Mouse (Mus musculus): ENCODE data around the gene Pde2a. TPM values are rescaled to one million over a fixed set of nuclear protein-coding genes. Genes with fewer than 3 reads are reported as not detected.
A peak's percentile ranks its signal among the peaks of the same experiment; 100 is the strongest.
"Not testable (repeated sequence)": the region's sequence is repeated elsewhere in the genome, so short reads cannot be mapped to it uniquely, and the experiment has no call there.

Pde2a gene
- polyA plus RNA-seq, 1 experiment from 2014 or later = 9.2 TPM

DNA sequence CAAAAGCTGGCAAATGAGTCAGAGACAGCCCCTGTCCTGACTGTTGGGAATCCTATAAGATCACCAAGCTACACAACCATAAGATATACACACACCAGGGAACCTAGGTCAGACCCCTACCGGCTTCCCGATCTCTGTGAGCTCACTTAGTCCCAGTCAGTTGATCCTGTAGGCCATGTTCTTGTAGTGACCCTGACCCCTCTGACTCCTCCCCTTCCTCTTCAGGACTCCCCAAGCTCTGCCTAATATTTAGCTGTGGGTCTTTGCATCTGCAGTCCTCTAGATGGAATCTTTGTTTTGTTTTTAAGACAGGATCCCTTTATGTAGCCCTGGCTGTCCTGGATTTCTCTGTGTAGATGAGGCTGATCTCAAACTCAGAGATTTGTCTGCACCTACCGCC, 127.8 kb downstream of the Pde2a start:
- H3K4me1 ChIP-seq = no peaks in the 10 kb centered on the region
- no peaks in the 10 kb centered on the region for H3K27me3 ChIP-seq (ENCODE audit: low read depth, poor library complexity, severe bottlenecking)
- DNase-seq (ENCODE audit: low spot score) = no peak
- no peak overlapping the region for H3K4me3 ChIP-seq
- no peaks in the 10 kb centered on the region for H3K9me3 ChIP-seq (replicated peaks)
- H3K36me3 ChIP-seq = no peaks in the 10 kb centered on the region
- H3K27ac ChIP-seq = no peak overlapping the region
- 88% methylated on average over 3 of the region's 3 CpGs for WGBS

DNA sequence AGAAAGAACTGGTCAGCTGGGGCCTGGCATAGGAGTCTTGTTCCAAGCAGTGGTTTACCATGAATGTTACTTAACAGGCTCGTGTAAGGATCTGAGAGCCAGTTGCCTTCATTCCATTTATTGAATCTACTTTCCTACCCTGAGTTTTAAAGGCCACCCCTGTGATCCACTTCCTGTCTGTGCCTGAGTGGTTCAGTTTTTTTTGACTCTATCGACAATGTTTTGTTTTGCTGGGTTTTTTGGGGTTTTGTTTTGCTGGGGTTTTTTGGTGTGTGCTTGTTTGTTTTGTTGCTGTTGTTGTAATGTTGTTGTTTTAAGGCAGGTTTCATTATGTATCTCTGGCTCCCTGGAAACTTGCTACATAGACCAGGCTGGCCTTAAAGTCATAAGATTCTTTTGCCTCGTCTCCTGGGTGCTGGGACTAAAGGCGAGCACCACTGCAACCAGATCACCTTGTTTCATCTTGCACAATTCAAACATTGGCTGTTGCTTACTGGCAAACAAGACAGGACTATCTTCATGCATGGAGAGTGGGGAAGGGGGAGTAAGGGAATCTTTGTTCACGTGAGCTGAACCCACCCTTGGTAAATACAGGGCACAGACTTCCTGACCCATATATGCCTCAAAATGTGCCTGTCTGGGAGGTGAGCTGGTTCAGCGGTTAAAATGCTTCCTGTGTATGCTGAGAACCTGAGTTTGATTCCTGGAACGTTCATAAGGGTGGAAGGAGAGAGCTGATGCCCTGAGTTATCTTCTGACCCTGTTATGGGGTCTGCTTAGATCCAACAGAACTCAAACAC, 129.4 kb downstream of the Pde2a start:
- Histone ChIP-seq H3K4me1 (no peaks in the 10 kb centered on the region), H3K4me3 (no peak overlapping the region), H3K27me3 (ENCODE audit: low read depth, poor library complexity, severe bottlenecking) (no peaks in the 10 kb centered on the region), H3K36me3 (no peaks in the 10 kb centered on the region), H3K27ac (no peak overlapping the region), H3K9me3 (replicated peaks) (no peaks in the 10 kb centered on the region)
- no peak for DNase-seq (ENCODE audit: low spot score)
- 80% methylated on average over 7 of the region's 7 CpGs for WGBS

DNA sequence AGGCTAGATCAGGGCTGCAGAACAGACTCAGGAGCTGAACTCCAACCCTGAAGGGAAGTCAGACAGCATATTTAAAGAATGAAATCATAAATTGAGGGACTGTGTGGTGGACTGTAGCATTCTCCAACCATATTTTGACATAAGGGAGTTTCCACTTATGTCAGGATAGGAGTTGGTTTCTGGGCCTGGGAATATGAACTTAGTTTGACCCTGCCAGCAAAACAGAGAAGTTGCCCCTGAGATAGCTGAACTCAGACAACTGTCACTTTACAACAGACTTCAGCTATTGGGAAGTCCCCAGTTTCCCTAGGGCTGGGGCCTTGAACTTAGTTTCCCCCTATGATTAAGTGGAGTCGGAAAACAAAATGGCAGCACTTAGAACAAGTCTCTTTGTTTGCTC, 130.0 kb downstream of the Pde2a start:
- WGBS = 91% methylated on average over 1 of the region's 1 CpGs
- no peaks in the 10 kb centered on the region for H3K36me3 ChIP-seq

DNA sequence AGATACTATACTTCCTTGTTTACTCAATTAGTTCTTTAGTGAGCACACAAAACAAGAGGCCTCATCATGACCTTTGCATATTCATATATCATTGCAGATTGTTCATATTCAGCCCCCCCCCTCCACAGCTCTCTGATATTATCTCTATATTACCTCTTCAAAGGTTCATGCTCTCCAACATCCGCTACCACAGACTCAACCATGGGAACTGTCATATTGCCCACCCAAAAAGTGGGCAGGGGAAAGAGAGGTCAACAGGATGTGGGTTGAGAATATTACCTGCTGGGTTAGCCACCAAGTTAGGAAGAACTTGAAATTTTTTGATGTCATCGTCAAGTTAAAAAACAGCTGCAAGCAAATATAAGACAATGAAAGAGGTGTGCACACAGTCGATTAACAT, 134.0 kb downstream of the Pde2a start:
- not testable (repeated sequence) for H3K4me1 ChIP-seq; H3K27me3 ChIP-seq (ENCODE audit: low read depth, poor library complexity, severe bottlenecking); H3K9me3 ChIP-seq (replicated peaks); H3K27ac ChIP-seq; H3K36me3 ChIP-seq; DNase-seq (ENCODE audit: low spot score); H3K4me3 ChIP-seq
- WGBS = 97% methylated on average over 3 of the region's 3 CpGs

More for the DNA sequence above, 130.0 kb downstream of the Pde2a start:
- DNase-seq (ENCODE audit: low spot score) = no peak
- Histone ChIP-seq H3K27me3 (ENCODE audit: low read depth, poor library complexity, severe bottlenecking) (no peaks in the 10 kb centered on the region), H3K9me3 (replicated peaks) (no peaks in the 10 kb centered on the region), H3K27ac (no peak overlapping the region), H3K4me1 (no peaks in the 10 kb centered on the region), H3K4me3 (no peak overlapping the region)

DNA sequence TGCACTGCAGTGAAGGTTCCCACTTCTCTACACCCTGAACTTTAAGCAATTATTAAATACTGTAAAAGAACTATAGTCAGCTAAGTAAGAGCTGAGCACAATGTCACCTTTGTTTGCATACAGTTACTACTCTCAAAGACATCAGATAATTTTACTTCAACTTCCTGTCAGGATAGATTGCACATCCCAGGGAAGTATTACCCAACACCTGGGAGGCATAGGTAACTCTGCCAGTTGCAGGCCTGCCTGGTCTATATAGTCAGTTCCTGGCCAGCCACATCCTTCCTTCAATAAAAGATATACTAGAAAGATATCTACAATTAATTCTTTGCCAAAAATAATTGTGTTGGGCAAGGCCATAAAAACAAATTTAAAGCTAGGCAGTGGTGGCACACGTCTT, 135.9 kb downstream of the Pde2a start:
- 81% methylated on average over 1 of the region's 1 CpGs for WGBS
- H3K4me1 ChIP-seq = no peaks in the 10 kb centered on the region
- H3K9me3 ChIP-seq (replicated peaks) = no peaks in the 10 kb centered on the region

DNA sequence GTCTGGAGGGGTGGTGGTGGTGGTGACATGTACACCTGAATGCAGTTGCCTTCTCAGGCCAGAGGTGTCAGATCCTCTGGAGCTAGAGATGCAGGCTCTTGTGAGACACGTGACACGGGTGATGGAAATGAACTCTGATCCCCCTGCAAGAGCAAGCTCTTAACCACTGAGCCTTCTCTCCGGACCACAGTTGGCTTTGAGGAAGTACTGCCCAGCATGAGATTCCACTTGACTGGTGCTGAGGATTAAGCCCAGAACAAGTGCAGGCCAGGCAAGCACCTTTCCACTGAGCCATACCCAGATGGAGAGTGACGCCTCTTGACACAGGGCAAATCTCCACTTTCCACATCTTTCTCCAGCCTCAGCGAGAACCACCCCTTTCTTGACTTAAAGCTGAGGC, 137.9 kb downstream of the Pde2a start:
- H3K4me1 ChIP-seq; H3K9me3 ChIP-seq (replicated peaks); H3K4me3 ChIP-seq: not testable (repeated sequence)

More for the DNA sequence above, 135.9 kb downstream of the Pde2a start:
- no peak overlapping the region for H3K4me3 ChIP-seq
- DNase-seq (ENCODE audit: low spot score) = no peak
- no peaks in the 10 kb centered on the region for H3K36me3 ChIP-seq
- H3K27me3 ChIP-seq (ENCODE audit: low read depth, poor library complexity, severe bottlenecking) = no peaks in the 10 kb centered on the region
- no peak overlapping the region for H3K27ac ChIP-seq

More for the DNA sequence above, 137.9 kb downstream of the Pde2a start:
- not testable (repeated sequence) for H3K27ac ChIP-seq; H3K27me3 ChIP-seq (ENCODE audit: low read depth, poor library complexity, severe bottlenecking); H3K36me3 ChIP-seq; DNase-seq (ENCODE audit: low spot score)
- 69% methylated on average over 5 of the region's 5 CpGs for whole genome bisulfite sequencing

MicroRNAs within 50 kb of the gene (microRNA counts, 519-probe panel; counts per million panel counts)
- microRNA mmu-miR-139-3p (684 counts per million, percentile 72 among the panel's probes with 10 or more counts), microRNA mmu-miR-139-5p (684 counts per million, percentile 72 among the panel's probes with 10 or more counts)

Small RNA genes within 50 kb of the gene (microRNA-seq; reads per million reads assigned to microRNA genes)
- 1,230 reads per million, percentile 77 among the genes with 10 or more reads in this experiment for gene Mir139

Other genes starting within 250 kb of the Pde2a start
- 19.6 and 23.0 TPM in 2 replicates for gene Atg16l2, start 119.4 kb upstream of the Pde2a start, polyA plus RNA-seq (2016; fragmentation: Nextera tagmentation; extraction: Ambion mirVana)
- 10.1 and 11.7 TPM in 2 replicates for gene Stard10, start 104.6 kb upstream of the Pde2a start, polyA plus RNA-seq (2016; fragmentation: Nextera tagmentation; extraction: Ambion mirVana)
- gene Arap1, start 73.6 kb upstream of the Pde2a start, polyA plus RNA-seq (2016; fragmentation: Nextera tagmentation; extraction: Ambion mirVana) = 13.1 and 20.5 TPM in 2 replicates
- gene Gm45837, start 10.8 kb upstream of the Pde2a start, polyA plus RNA-seq (2016; fragmentation: Nextera tagmentation; extraction: Ambion mirVana) = 0.06 TPM in 1 of 2 replicates, not detected in the other
- gene Art2b, start 163.9 kb downstream of the Pde2a start, polyA plus RNA-seq (2016; fragmentation: Nextera tagmentation; extraction: Ambion mirVana) = not detected in 2 replicates
- gene Clpb, start 241.9 kb downstream of the Pde2a start, polyA plus RNA-seq (2016; fragmentation: Nextera tagmentation; extraction: Ambion mirVana) = 55.3 and 62.7 TPM in 2 replicates